Mouse (Mus musculus) lung, postnatal 0 days (tissue): ENCODE measurements around the gene Ccdc85c.

Experiments used
- CTCF ChIP-seq: IDR thresholded peaks from 2 replicates; pipeline ENCODE4 v1.5.1; 2016; ENCODE audit warnings: antibody characterized with exemption, mild to moderate bottlenecking
- EP300 ChIP-seq: IDR thresholded peaks from 2 replicates; pipeline ENCODE4 v1.6.1; 2016; ENCODE audit warnings: antibody characterized with exemption, mild to moderate bottlenecking, control low read depth

- TF ChIP-seq CTCF (no peak), EP300 (no peak)
Measured at GRCm38 (mm10) chr12:108171336-108171735, 103.9 kb downstream of the Ccdc85c start.
